Mouse (Mus musculus) hindbrain, embryonic 10.5 days (tissue): ENCODE data around the gene Pzp. TPM values are rescaled to one million over a fixed set of nuclear protein-coding genes. Genes with fewer than 3 reads are reported as not detected.

Experiments used
- DNase-seq: peaks from one replicate; pipeline ENCODE4 v3.0.0-alpha.2; 2017; ENCODE audit warnings: low spot score
- H3K27ac ChIP-seq: fragments of 300-500 bp; sonication (generic); 2 replicates; pipeline ENCODE4 v1.5.1; 2016; ENCODE audit warnings: mild to moderate bottlenecking, moderate library complexity
- H3K27me3 ChIP-seq: fragments of 300-500 bp; sonication (generic); 2 replicates; pipeline ENCODE4 v1.6.1; 2016; ENCODE audit warnings: mild to moderate bottlenecking; ENCODE audit not compliant: poor library complexity, insufficient read depth, severe bottlenecking
- H3K36me3 ChIP-seq: fragments of 300-500 bp; sonication (generic); 2 replicates; pipeline ENCODE4 v1.6.1; 2016; ENCODE audit warnings: mild to moderate bottlenecking, moderate library complexity
- H3K4me1 ChIP-seq: fragments of 300-500 bp; sonication (generic); replicated peaks from 2 replicates; pipeline ENCODE4 v1.6.1; 2016; ENCODE audit warnings: mild to moderate bottlenecking
- H3K4me3 ChIP-seq: fragments of 300-500 bp; sonication (generic); 2 replicates; pipeline ENCODE4 v1.5.1; 2016; ENCODE audit warnings: mild to moderate bottlenecking, moderate library complexity
- H3K9me3 ChIP-seq: fragments of 300-500 bp; sonication (generic); 2 replicates; pipeline ENCODE4 v1.6.1; 2016; ENCODE audit warnings: mild to moderate bottlenecking, moderate library complexity
- WGBS: fragments of 180-500 bp; shearing (Covaris S2); methylation state at CpG from one replicate; pipeline ENCODE4 v1.1.7; 2016; 5-methylcytosine and 5-hydroxymethylcytosine counted together
- polyA plus RNA-seq: library from polyadenylated mRNA; unstranded; fragments of >200 nt; fragmentation: Nextera tagmentation; extraction: Ambion mirVana; gene quantifications from 2 replicates; pipeline ENCODE4 v1.2.1, GENCODE M21; 2016

The Pzp gene
- polyA plus RNA-seq, 1 experiment from 2014 or later: not detected

DNA sequence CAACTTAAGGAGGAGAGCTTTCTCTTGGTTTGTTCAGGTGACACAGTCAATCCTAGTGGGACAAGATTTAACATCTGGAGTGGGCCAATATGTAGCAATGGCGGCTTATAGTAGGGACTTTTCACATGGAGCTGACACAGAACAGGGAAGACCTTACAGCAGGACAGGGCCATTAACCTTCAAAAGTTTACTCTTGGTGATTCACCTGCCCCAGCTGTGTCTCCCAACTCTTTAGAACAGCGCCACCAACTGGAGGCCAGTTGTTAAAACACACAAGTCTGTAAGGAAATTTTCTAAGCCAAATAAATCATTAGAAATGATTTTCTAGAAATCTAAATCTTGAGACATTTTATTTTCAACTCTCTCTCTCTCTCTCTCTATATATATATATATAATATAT, 59.2 kb downstream of the Pzp start:
- Histone ChIP-seq H3K4me1 (peaks cover 9% of the 10 kb centered on the region), H3K27me3 (no peaks in the 10 kb centered on the region), H3K9me3 (no peaks in the 10 kb centered on the region), H3K36me3 (no peaks in the 10 kb centered on the region), H3K4me3 (no peak overlapping the region), H3K27ac (no peak overlapping the region)
- DNase-seq: no peak
- WGBS: 49% methylated on average over 2 of the region's 2 CpGs

DNA sequence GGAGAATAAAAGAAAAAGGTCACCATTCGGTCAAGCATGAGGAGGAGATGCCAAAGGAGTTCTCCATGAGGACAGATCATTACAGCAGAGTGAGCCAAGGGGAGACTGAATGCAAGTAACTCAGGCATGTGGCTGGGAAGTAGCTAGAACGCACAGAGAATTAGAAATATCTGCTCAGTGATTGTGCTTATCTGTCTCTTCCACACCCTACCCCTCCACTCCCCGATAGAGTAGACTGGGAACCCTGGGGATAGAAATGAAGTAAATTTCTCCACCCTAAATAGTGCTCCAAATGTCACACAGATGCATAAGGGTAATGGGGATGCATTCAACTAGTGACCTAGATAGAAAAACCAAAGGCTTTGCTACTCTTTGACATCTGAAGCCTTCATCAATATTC, 60.0 kb downstream of the Pzp start:
- H3K4me1 ChIP-seq: peaks cover 9% of the 10 kb centered on the region
- WGBS: 73% methylated on average over 3 of the region's 3 CpGs
- no peaks in the 10 kb centered on the region for H3K36me3 ChIP-seq
- no peaks in the 10 kb centered on the region for H3K9me3 ChIP-seq
- DNase-seq: no peak
- H3K27me3 ChIP-seq: no peaks in the 10 kb centered on the region
- no peak overlapping the region for H3K27ac ChIP-seq
- H3K4me3 ChIP-seq: no peak overlapping the region

DNA sequence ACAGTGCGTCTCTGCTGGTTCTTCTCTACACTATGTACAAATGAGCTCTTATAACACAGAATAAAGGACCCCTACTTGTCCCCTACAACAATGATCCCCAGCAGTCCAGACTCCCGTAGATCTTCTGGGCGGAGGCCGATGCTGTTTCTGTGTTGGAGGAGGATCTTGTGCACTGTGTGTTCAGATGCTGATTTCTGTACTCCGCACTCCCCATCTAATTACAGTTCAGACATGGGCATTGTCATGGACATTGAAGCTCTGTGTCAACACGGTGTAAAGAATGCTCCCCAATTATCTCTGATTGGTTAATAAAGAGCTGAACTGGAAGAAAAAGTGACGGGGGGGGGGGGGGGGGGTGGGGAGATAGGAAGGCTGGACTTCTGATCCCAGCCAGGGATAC, 60.5 kb downstream of the Pzp start:
- DNase-seq: no peak
- Histone ChIP-seq H3K27ac (no peak overlapping the region), H3K4me1 (peaks cover 9% of the 10 kb centered on the region), H3K4me3 (no peak overlapping the region), H3K36me3 (no peaks in the 10 kb centered on the region), H3K27me3 (no peaks in the 10 kb centered on the region), H3K9me3 (no peaks in the 10 kb centered on the region)
- WGBS: 57% methylated on average over 7 of the region's 7 CpGs

DNA sequence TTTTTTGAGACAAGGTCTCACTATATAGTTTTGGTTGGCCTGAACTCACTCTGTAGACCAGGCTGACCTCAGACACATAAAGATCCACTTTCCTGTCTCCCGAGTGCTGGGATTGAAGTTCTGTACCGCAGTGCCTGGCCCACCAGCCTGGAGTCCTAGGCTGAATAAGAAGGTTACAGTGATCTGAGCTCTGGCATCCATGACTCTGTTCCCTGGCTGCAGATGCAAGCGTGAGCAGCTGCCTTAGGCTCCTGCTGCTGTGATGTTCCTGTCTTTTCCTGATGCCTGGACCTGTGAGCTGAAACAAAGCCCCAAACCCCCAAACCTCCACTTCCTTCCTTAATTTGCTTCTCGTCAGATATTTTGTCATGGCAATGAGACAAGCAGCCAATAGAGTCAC, 61.5 kb downstream of the Pzp start:
- WGBS: 81% methylated on average over 4 of the region's 4 CpGs
- Histone ChIP-seq H3K9me3 (no peaks in the 10 kb centered on the region), H3K27ac (no peak overlapping the region), H3K4me3 (no peak overlapping the region), H3K4me1 (peaks cover 9% of the 10 kb centered on the region), H3K36me3 (no peaks in the 10 kb centered on the region), H3K27me3 (no peaks in the 10 kb centered on the region)
- no peak for DNase-seq

DNA sequence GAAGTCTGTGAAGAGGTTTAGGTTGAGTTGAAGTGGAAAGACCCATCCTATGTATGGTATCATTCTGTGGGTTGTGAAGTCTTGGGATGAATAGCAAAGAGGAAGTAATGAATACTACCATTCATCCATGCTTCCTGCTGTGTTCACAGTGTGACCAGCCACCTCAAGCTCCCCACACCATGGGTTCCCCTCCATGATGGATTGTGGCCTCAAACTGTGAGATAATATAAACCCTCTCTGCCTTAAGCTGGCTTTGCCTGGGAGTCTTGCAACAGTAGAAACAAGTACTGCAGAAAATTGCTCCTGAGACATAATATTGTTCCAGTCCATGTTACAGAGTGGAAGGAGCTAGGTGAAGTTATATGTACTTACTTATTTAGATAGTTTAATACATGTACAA, 64.9 kb downstream of the Pzp start:
- no peaks in the 10 kb centered on the region for H3K36me3 ChIP-seq
- no peak overlapping the region for H3K4me3 ChIP-seq
- no peak overlapping the region for H3K27ac ChIP-seq
- H3K27me3 ChIP-seq: no peaks in the 10 kb centered on the region
- H3K9me3 ChIP-seq: no peaks in the 10 kb centered on the region
- H3K4me1 ChIP-seq: peaks cover 9% of the 10 kb centered on the region
- DNase-seq: no peak

DNA sequence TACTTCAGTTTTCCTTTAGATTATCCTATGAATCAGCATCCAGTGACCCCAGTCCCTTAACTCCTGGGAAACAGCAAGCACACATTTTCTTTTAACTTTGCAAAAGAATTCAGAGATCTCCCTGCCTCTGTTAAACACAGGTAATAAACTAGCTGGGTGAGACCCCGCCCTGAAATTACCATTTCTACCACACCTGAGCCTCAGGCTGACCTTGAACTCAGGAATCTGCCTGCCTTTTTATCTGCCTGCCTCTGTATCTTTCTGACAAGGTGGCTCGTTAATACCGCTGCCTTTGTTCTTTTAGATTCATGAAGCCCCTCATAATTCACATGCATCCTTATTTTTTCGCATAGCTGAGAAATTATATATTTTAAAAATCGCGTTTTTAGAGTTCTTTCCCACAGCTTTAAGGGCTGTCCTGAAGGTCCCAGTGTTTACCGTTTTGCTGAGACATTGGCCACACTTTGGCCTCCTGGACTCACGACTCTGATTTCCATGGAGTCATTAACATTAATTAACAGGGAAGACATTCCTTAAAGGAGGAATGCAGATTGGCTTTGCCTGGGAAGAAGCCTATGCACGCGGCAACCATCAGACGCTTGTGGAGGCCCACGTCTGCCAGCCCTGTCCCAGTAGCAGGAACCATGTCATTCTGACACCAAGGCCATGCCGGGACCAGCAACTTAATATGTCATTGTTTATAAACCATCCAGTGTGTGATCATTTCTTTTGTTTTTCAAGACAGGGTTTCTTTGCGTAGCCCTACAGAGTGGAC, 65.6 kb downstream of the Pzp start:
- WGBS: 84% methylated on average over 14 of the region's 14 CpGs
- DNase-seq: no peak

DNA sequence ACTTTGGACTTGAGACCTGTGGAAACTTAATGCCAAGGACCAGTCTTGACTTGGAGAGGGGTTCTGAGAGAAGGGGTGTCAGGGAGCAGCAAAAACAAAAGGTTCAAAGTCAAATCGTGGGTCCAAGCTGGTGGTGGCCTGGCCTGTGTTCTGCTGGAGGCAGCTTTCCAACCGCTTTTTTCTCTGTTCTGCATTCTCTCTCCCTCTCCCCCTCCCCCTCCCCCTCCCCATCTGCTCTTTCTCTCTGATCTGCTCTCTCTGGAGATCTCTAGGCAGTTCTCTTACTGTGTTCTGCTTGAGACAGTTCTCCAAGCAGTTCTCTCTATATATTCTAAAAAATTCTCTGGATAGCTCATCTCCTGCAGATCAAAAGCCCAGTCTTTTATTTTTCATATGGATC, 66.2 kb downstream of the Pzp start:
- Histone ChIP-seq H3K27ac (no peak overlapping the region), H3K4me1 (no peaks in the 10 kb centered on the region; the same call in 1 of the 2 replicates), H3K27me3 (no peaks in the 10 kb centered on the region), H3K4me3 (no peak overlapping the region), H3K9me3 (no peaks in the 10 kb centered on the region), H3K36me3 (no peaks in the 10 kb centered on the region)
- no peak for DNase-seq
- 31% methylated on average over 2 of the region's 2 CpGs for WGBS

More for the DNA sequence above, 65.6 kb downstream of the Pzp start:
- peaks cover 3% of the 10 kb centered on the region for H3K4me1 ChIP-seq
- H3K4me3 ChIP-seq: no peak overlapping the region
- H3K9me3 ChIP-seq: no peaks in the 10 kb centered on the region
- H3K27me3 ChIP-seq: no peaks in the 10 kb centered on the region
- H3K27ac ChIP-seq: no peak overlapping the region
- H3K36me3 ChIP-seq: no peaks in the 10 kb centered on the region

DNA sequence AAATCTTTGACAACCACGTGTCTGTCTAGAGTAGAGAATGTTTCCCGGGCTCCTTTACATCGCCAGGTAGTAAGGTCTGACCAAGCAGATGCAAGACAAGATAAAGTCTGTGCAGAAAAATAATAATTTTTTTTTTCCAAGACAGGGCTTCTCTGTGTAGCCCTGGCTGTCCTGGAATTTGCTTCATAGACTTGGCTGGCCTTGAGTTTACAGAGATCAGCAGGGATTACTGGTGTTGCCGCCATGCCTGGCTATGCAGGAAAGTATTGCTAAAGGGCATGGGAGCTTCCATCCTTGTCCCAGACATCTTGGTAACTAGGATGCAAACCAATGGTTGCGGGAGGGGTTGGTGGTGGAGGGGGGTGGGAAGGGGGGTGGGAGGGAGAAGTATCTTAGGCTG, 69.3 kb downstream of the Pzp start:
- Histone ChIP-seq H3K4me1 (no peaks in the 10 kb centered on the region; the same call in 1 of the 2 replicates), H3K27me3 (no peaks in the 10 kb centered on the region), H3K27ac (no peak overlapping the region), H3K9me3 (no peaks in the 10 kb centered on the region), H3K4me3 (no peak overlapping the region), H3K36me3 (no peaks in the 10 kb centered on the region)
- WGBS: 88% methylated on average over 5 of the region's 5 CpGs
- DNase-seq: no peak

DNA sequence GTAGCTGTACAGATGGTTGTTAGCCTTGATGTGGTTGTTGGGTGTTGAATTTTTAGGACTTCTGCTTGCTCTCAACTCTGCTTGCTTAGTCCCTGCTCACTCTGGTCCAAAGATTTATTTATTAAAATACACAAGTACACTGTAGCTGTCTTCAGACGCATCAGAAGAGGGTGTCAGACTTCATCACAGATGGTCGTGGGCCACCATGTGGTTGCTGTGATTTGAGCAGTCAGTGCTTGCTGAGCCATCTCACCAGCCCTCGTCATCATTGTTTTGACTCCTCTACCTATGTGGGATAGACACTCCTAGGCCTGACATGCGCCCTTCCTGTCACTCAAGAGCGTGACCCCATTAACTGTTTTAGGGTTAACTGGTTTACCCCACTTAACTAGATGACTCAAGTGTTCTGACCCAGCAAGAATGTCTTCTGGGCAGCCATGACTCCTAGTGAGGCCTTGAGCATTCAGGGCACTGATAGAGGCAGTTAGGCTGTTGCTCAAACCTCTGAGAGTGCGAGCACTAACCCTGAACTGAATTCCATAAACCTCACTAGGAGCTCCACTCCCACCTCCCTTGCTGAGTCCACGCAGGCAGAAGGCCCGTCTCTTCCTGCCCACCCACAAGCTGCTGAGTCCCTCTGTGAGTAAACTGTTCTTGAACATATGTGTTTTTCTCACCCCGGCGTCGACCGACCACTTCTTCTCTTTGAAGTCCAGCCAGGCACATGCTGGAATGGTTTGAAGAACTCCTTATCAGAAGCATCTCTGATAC, 70.5 kb downstream of the Pzp start:
- no peak overlapping the region for H3K4me3 ChIP-seq
- no peak overlapping the region for H3K27ac ChIP-seq
- H3K9me3 ChIP-seq: no peaks in the 10 kb centered on the region
- DNase-seq: no peak
- no peaks in the 10 kb centered on the region for H3K36me3 ChIP-seq
- 85% methylated on average over 12 of the region's 12 CpGs for WGBS
- H3K27me3 ChIP-seq: no peaks in the 10 kb centered on the region
- no peaks in the 10 kb centered on the region; the same call in 1 of the 2 replicates for H3K4me1 ChIP-seq

DNA sequence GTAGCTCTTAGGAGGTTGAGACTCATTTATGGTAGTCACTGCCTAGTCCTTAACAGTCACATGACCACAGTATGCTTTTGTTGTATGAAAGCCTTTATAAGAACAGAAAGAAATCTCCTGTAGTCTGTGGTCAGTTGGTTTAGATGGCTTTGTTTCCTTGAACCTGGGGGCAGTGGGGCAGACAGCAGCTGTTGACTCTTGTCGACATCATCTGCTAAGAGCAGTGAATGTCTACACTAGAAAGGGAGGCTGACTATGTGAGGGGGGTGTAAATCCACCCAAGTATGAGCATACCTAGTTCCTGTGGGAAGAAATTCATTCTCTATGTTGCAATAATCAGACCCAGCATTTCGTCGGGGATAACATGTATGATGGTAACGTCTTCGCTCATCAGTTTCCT, 79.5 kb downstream of the Pzp start:
- DNase-seq: no peak
- WGBS: 95% methylated on average over 5 of the region's 5 CpGs
- Histone ChIP-seq H3K27me3 (no peaks in the 10 kb centered on the region), H3K9me3 (no peaks in the 10 kb centered on the region), H3K4me3 (no peak overlapping the region), H3K36me3 (no peaks in the 10 kb centered on the region), H3K27ac (no peak overlapping the region), H3K4me1 (peaks cover 7% of the 10 kb centered on the region)

DNA sequence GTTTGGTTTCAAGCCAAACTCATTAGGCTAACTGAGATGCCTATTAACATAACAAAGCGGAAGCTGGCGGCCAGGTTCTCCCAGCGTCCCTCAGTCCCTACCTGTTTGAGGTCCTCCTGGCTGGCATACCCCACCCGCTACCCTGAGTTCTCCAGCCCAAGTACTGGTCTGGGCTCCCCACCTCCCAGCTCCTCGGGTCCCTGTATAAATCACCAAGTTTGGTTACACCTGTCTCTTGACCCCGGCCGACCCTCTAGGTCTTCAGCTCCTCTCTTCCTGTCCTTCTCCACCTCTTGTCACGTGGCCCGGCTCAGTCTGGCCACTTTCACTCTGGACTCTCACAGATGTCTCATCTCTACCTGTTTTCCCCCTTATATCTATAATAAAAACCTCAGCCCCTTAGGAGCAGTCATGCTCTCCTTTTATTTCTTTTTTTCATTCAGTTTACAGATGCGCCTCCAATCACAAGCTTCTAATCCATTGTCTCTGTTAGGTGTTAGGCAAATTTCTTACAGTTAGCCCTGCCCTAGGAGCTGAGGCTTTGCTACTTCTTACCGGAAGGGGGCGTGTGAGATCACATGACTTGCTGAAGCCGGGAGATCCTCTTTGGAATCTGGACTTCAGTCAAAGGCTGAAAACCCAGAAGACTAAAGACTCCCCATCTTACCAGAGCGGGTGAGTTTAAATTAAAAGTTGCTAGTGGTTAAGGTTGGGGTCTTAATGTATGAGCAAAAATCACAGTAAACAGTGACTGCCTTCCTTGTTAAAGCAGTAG, 80.6 kb downstream of the Pzp start:
- WGBS: 12% methylated on average over 14 of the region's 14 CpGs
- peak; percentile 47 for DNase-seq
- Histone ChIP-seq H3K9me3 (no peaks in the 10 kb centered on the region), H3K4me1 (peaks cover 7% of the 10 kb centered on the region), H3K4me3 (peak overlapping the region; percentile 27; the same call in 1 of the 2 replicates), H3K27me3 (no peaks in the 10 kb centered on the region), H3K36me3 (no peaks in the 10 kb centered on the region), H3K27ac (no peak overlapping the region)

DNA sequence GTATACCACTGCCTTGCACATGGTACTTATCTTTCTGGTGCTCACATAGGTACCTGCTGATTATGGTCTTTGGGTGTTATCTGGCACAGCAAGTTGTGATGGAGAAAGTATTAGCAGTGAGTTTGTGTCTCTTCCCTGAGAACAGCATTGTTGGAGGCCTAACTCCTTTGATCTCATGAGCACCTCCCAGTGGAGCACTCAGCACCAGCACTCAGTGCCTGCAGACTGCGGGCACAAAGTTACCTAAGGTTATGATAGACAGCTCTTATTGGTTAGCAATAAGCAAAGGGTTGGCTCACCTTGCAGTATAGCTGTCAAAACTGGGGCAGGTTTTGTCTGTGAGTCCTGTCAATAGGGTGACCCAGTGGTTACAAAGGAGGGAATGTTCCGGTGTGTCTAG, 86.3 kb downstream of the Pzp start:
- H3K27me3 ChIP-seq: peaks cover 17% of the 10 kb centered on the region; the same call in 1 of the 2 replicates
- peaks cover 15% of the 10 kb centered on the region for H3K36me3 ChIP-seq
- H3K4me1 ChIP-seq: peaks cover 18% of the 10 kb centered on the region
- 93% methylated on average over 2 of the region's 2 CpGs for WGBS
- no peak overlapping the region for H3K27ac ChIP-seq
- no peaks in the 10 kb centered on the region for H3K9me3 ChIP-seq
- DNase-seq: no peak
- no peak overlapping the region for H3K4me3 ChIP-seq
